Mouse (Mus musculus): ENCODE data around the gene Rnf152. TPM values are rescaled to one million over a fixed set of nuclear protein-coding genes. Genes with fewer than 3 reads are reported as not detected.

The Rnf152 gene
- polyA plus RNA-seq, 1 experiment from 2014 or later = 1.5 TPM

GRCm38 (mm10) chr1:105355910-105356290 lies 610 bp downstream of the Rnf152 start:
- H3K4me3 ChIP-seq (ENCODE audit: low read depth, low read length) = peak overlapping the region; percentile 71
- H3K4me2 ChIP-seq = peak overlapping the region; percentile 93
- no peaks in the 10 kb centered on the region for H3K4me1 ChIP-seq (ENCODE audit: insufficient read depth)
- 0% methylated on average over 22 of the region's 23 CpGs for WGBS
- ATAC-seq (ENCODE audit: insufficient read depth) (peak; percentile 58), DNase-seq (peak; percentile 53)
- peak overlapping the region; percentile 73 for H3K9ac ChIP-seq
- no peaks in the 10 kb centered on the region for H3K27me3 ChIP-seq (ENCODE audit: insufficient read depth, low read length)
- H3K36me3 ChIP-seq (ENCODE audit: insufficient read depth) = no peaks in the 10 kb centered on the region
- no peaks in the 10 kb centered on the region for H3K9me3 ChIP-seq (ENCODE audit: low read depth, low read length)
- no peak overlapping the region for H3K27ac ChIP-seq (ENCODE audit: low read depth)
- TF ChIP-seq CTCF (IDR thresholded peaks at IDR 0.05; ENCODE audit: low read depth) = no peak

GRCm38 (mm10) chr1:105354901-105355891 lies 1.3 kb downstream of the Rnf152 start:
- no peaks in the 10 kb centered on the region for H3K9me3 ChIP-seq (ENCODE audit: low read depth, low read length)
- no peaks in the 10 kb centered on the region for H3K4me1 ChIP-seq (ENCODE audit: insufficient read depth)
- peak overlapping the region; percentile 93 for H3K4me2 ChIP-seq
- peak overlapping the region; percentile 73 for H3K9ac ChIP-seq
- no peak for TF ChIP-seq CTCF (IDR thresholded peaks at IDR 0.05; ENCODE audit: low read depth)
- H3K4me3 ChIP-seq (ENCODE audit: low read depth, low read length) = peak overlapping the region; percentile 71
- DNase-seq (peak; percentile 46), ATAC-seq (ENCODE audit: insufficient read depth) (peak; percentile 62)
- no peak overlapping the region for H3K27ac ChIP-seq (ENCODE audit: low read depth)
- no peaks in the 10 kb centered on the region for H3K36me3 ChIP-seq (ENCODE audit: insufficient read depth)
- no peaks in the 10 kb centered on the region for H3K27me3 ChIP-seq (ENCODE audit: insufficient read depth, low read length)
- 3% methylated on average over 30 of the region's 30 CpGs for WGBS

- no peak for TF ChIP-seq CTCF (IDR thresholded peaks at IDR 0.05; ENCODE audit: low read depth)
- H3K36me3 ChIP-seq (ENCODE audit: insufficient read depth) = no peaks in the 10 kb centered on the region
- no peak overlapping the region for H3K4me3 ChIP-seq (ENCODE audit: low read depth, low read length)
- H3K4me1 ChIP-seq (ENCODE audit: insufficient read depth) = no peaks in the 10 kb centered on the region
- 89% methylated on average over 4 of the region's 4 CpGs for WGBS
- H3K27ac ChIP-seq (ENCODE audit: low read depth) = no peak overlapping the region
- no peak overlapping the region for H3K9ac ChIP-seq
- H3K4me2 ChIP-seq = no peak overlapping the region
- H3K9me3 ChIP-seq (ENCODE audit: low read depth, low read length) = no peaks in the 10 kb centered on the region
- no peaks in the 10 kb centered on the region for H3K27me3 ChIP-seq (ENCODE audit: insufficient read depth, low read length)
- ATAC-seq (ENCODE audit: insufficient read depth) (no peak), DNase-seq (no peak)
Measured at GRCm38 (mm10) chr1:105351806-105352205, 4.7 kb downstream of the Rnf152 start.

- H3K4me2 ChIP-seq = no peak overlapping the region
- TF ChIP-seq CTCF (IDR thresholded peaks at IDR 0.05; ENCODE audit: low read depth) = no peak
- no peaks in the 10 kb centered on the region for H3K9me3 ChIP-seq (ENCODE audit: low read depth, low read length)
- no peak overlapping the region for H3K27ac ChIP-seq (ENCODE audit: low read depth)
- DNase-seq = no peak
- ATAC-seq (ENCODE audit: insufficient read depth) = no peak
- 81% methylated on average over 6 of the region's 6 CpGs for WGBS
- no peaks in the 10 kb centered on the region for H3K36me3 ChIP-seq (ENCODE audit: insufficient read depth)
- no peak overlapping the region for H3K9ac ChIP-seq
- no peaks in the 10 kb centered on the region for H3K4me1 ChIP-seq (ENCODE audit: insufficient read depth)
- no peak overlapping the region for H3K4me3 ChIP-seq (ENCODE audit: low read depth, low read length)
- H3K27me3 ChIP-seq (ENCODE audit: insufficient read depth, low read length) = no peaks in the 10 kb centered on the region
Measured at GRCm38 (mm10) chr1:105342305-105342704, 14.2 kb downstream of the Rnf152 start.

- no peak for TF ChIP-seq CTCF (IDR thresholded peaks at IDR 0.05; ENCODE audit: low read depth)
- Histone ChIP-seq H3K36me3 (ENCODE audit: insufficient read depth) (no peaks in the 10 kb centered on the region), H3K9ac (no peak overlapping the region), H3K4me3 (ENCODE audit: low read depth, low read length) (no peak overlapping the region), H3K4me1 (ENCODE audit: insufficient read depth) (no peaks in the 10 kb centered on the region), H3K27me3 (ENCODE audit: insufficient read depth, low read length) (no peaks in the 10 kb centered on the region), H3K27ac (ENCODE audit: low read depth) (no peak overlapping the region), H3K9me3 (ENCODE audit: low read depth, low read length) (no peaks in the 10 kb centered on the region), H3K4me2 (no peak overlapping the region)
- no peak for ATAC-seq (ENCODE audit: insufficient read depth)
- DNase-seq = no peak
Measured at GRCm38 (mm10) chr1:105340943-105341342, 15.6 kb downstream of the Rnf152 start.

- H3K36me3 ChIP-seq (ENCODE audit: insufficient read depth) = no peaks in the 10 kb centered on the region
- no peaks in the 10 kb centered on the region for H3K4me1 ChIP-seq (ENCODE audit: insufficient read depth)
- DNase-seq (no peak), ATAC-seq (ENCODE audit: insufficient read depth) (no peak)
- WGBS = 65% methylated on average over 4 of the region's 4 CpGs
- H3K27ac ChIP-seq (ENCODE audit: low read depth) = no peak overlapping the region
- no peak overlapping the region for H3K9ac ChIP-seq
- H3K4me3 ChIP-seq (ENCODE audit: low read depth, low read length) = no peak overlapping the region
- H3K4me2 ChIP-seq = no peak overlapping the region
- no peaks in the 10 kb centered on the region for H3K27me3 ChIP-seq (ENCODE audit: insufficient read depth, low read length)
- TF ChIP-seq CTCF (IDR thresholded peaks at IDR 0.05; ENCODE audit: low read depth) = no peak
- no peaks in the 10 kb centered on the region for H3K9me3 ChIP-seq (ENCODE audit: low read depth, low read length)
Measured at GRCm38 (mm10) chr1:105337397-105337796, 19.1 kb downstream of the Rnf152 start.

- ATAC-seq (ENCODE audit: insufficient read depth) = no peak
- 92% methylated on average over 5 of the region's 5 CpGs for WGBS
Measured at GRCm38 (mm10) chr1:105336096-105336495, 20.4 kb downstream of the Rnf152 start.

More at GRCm38 (mm10) chr1:105336096-105336495, 20.4 kb downstream of the Rnf152 start:
- no peaks in the 10 kb centered on the region for H3K36me3 ChIP-seq (ENCODE audit: insufficient read depth)
- no peaks in the 10 kb centered on the region for H3K4me1 ChIP-seq (ENCODE audit: insufficient read depth)
- H3K4me3 ChIP-seq (ENCODE audit: low read depth, low read length) = no peak overlapping the region
- no peaks in the 10 kb centered on the region for H3K9me3 ChIP-seq (ENCODE audit: low read depth, low read length)
- no peak overlapping the region for H3K27ac ChIP-seq (ENCODE audit: low read depth)
- DNase-seq = no peak
- H3K9ac ChIP-seq = no peak overlapping the region
- no peaks in the 10 kb centered on the region for H3K27me3 ChIP-seq (ENCODE audit: insufficient read depth, low read length)
- no peak overlapping the region for H3K4me2 ChIP-seq
- TF ChIP-seq CTCF (IDR thresholded peaks at IDR 0.05; ENCODE audit: low read depth) = no peak

Data from lung, embryonic 14.5 days (tissue).